Mouse (Mus musculus): ENCODE results near the gene Mlip.

Mlip gene

GRCm38 (mm10) chr9:77344318-77344717 is 8.5 kb downstream of the Mlip start:
- DNase-seq, result no peak

- peak; percentile 4 to 22 for DNase-seq
Observed at GRCm38 (mm10) chr9:77340159-77340862, 12.5 kb downstream of the Mlip start.

GRCm38 (mm10) chr9:77339571-77340148 is 13.1 kb downstream of the Mlip start:
- no peak for DNase-seq

GRCm38 (mm10) chr9:77335370-77335769 is 17.4 kb downstream of the Mlip start:
- DNase-seq, result no peak

- DNase-seq, result no peak
Observed at GRCm38 (mm10) chr9:77318346-77318745, 34.4 kb downstream of the Mlip start.

GRCm38 (mm10) chr9:77310548-77310947 is 42.2 kb downstream of the Mlip start:
- no peak for DNase-seq

- DNase-seq, result no peak
Observed at GRCm38 (mm10) chr9:77305417-77305816, 47.4 kb downstream of the Mlip start.

- no peak for DNase-seq
Observed at GRCm38 (mm10) chr9:77302340-77302739, 50.4 kb downstream of the Mlip start.

- DNase-seq, result no peak
Observed at GRCm38 (mm10) chr9:77287958-77288357, 64.8 kb downstream of the Mlip start.

- no peak for DNase-seq
Observed at GRCm38 (mm10) chr9:77279371-77279770, 73.4 kb downstream of the Mlip start.

- DNase-seq, result no peak
Observed at GRCm38 (mm10) chr9:77278055-77278454, 74.7 kb downstream of the Mlip start.

GRCm38 (mm10) chr9:77277270-77277669 is 75.5 kb downstream of the Mlip start:
- DNase-seq, result no peak

GRCm38 (mm10) chr9:77276451-77277154 is 76.2 kb downstream of the Mlip start:
- DNase-seq, result no peak

GRCm38 (mm10) chr9:77272727-77273126 is 80.0 kb downstream of the Mlip start:
- no peak for DNase-seq

- DNase-seq, result no peak
Observed at GRCm38 (mm10) chr9:77265268-77266017, 87.3 kb downstream of the Mlip start.

GRCm38 (mm10) chr9:77259052-77259451 is 93.7 kb downstream of the Mlip start:
- no peak for DNase-seq

GRCm38 (mm10) chr9:77258265-77258664 is 94.5 kb downstream of the Mlip start:
- DNase-seq, result no peak

GRCm38 (mm10) chr9:77254514-77254913 is 98.3 kb downstream of the Mlip start:
- no peak for DNase-seq

- DNase-seq, result no peak
Observed at GRCm38 (mm10) chr9:77252761-77253160, 100.0 kb downstream of the Mlip start.

- no peak for DNase-seq
Observed at GRCm38 (mm10) chr9:77252134-77252533, 100.6 kb downstream of the Mlip start.

- DNase-seq, result no peak
Observed at GRCm38 (mm10) chr9:77251511-77252112, 101.2 kb downstream of the Mlip start.

- no peak for DNase-seq
Observed at GRCm38 (mm10) chr9:77198250-77198649, 154.5 kb downstream of the Mlip start.

- DNase-seq, result no peak
Observed at GRCm38 (mm10) chr9:77179486-77179885, 173.3 kb downstream of the Mlip start.

All from cerebellum, postnatal 36 days (tissue).